Mouse (Mus musculus) left cerebral cortex, adult 2 months (tissue): ENCODE measurements around the gene Fshr. TPM values are rescaled to one million over a fixed set of nuclear protein-coding genes. Genes with fewer than 3 reads are reported as not detected.

Experiments used
- DNase-seq, 2 experiments: peaks; one replicate each; pipeline ENCODE4 v3.0.0; 2021 to 2022; ENCODE audit warnings: low spot score in 2 of 2, mixed read lengths in 1 of 2; ENCODE audit errors: extremely low spot score in 1 of 2
- H3K27ac ChIP-seq: fragments of 200-600 bp; 2 replicates; pipeline ENCODE4 v1.8.1; 2022
- H3K4me3 ChIP-seq: fragments of 200-600 bp; 2 replicates; pipeline ENCODE4 v1.8.1; 2022
- CTCF ChIP-seq: fragments of 200-600 bp; IDR thresholded peaks from 2 replicates; pipeline ENCODE4 v1.8.1; 2022; ENCODE audit warnings: antibody characterized with exemption, mild to moderate bottlenecking, moderate library complexity
- intact Hi-C: fragments of 180-260 bp; cut with DNase I; formaldehyde crosslinking; loops from one replicate; pipeline ENCODE4 v1.15.1; 2025
- total RNA-seq, 2 experiments: library from RNA; stranded (reverse); gene quantifications; 2 replicates each; pipeline ENCODE4 v1.2.3; 2021

Gene Fshr
- total RNA-seq, 2 experiments from 2014 or later = not detected

- H3K27ac ChIP-seq = no peak overlapping the region; the same call in 1 of the 2 replicates
- DNase-seq = peak in 1 of 2 experiments; percentile 29
- no peak for TF ChIP-seq CTCF
- H3K4me3 ChIP-seq = no peak overlapping the region
- intact Hi-C loops = loop anchor here (5.0 kb wide), 1 partner anchor 165 kb away; no protein-coding TSS in a partner anchor
Measured at GRCm38 (mm10) chr17:88937341-88938152, 262.9 kb downstream of the Fshr start.

DNA sequence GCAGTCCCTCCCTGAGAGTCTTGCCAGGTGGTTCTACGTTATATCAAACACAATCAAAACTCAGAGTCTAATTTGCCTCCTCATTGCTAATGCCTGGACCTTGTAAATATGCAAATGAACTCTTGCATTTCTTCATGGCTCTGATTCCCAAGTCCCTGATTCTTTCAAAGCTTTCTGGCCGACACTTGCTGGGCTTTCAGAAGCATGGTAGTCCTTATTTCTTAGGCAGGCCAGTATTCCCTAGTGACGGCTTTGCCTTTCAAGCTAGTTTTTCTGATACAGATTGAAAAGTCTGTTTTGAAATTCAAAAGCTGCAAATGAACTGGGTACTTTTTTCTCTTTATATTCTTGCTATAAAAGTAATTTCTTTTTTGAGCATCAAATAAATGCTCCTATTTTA is 263.5 kb downstream of the Fshr start:
- no peak overlapping the region for H3K4me3 ChIP-seq
- DNase-seq = no peak
- no peak overlapping the region for H3K27ac ChIP-seq
- no peak for TF ChIP-seq CTCF
- intact Hi-C loops = loop anchor here (5.0 kb wide), 1 partner anchor 165 kb away; no protein-coding TSS in a partner anchor
